ENCODE assay signal across 10 mouse cellular contexts in the genomic region with DNA sequence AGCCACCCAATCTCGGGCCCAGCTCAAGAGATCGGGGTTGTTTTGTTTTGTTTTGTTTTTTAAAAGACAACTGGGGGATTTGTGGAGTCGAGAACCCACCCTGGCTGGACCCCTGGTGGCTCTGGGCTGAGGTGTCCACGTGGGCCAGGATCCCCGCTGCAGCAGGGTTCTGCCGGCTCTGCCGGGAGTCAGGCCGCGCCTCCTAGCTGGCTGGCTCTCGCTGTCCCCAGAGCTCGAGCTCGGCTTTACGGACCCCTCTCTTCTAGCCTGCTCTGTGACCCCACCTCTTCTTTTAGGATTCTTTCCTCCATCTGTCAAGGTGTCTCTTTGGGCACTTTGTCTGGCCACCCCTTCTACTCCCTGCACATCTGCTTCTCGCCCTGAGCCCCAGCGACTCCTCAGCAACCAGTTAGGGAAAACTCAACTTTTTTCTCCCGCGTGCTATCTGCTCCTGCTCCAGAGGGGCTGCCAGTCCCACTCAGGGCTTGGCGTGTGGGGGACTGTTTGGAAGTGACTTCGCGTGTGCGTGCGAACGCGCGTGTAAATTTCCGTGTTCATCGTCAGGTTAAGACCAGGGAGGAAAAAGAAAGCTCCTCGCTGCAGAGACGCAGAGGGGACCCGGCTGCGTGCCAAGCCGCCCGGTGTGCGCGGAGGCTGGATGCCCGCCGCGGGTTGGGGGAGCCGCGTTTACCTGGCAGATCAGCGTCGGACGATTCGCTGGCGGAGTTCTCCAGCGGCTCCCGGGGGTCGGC. TPM values are rescaled to one million over a fixed set of nuclear protein-coding genes. Genes with fewer than 3 reads are reported as not detected.
DNase-seq lines count a peak whose midpoint lies in the region; ATAC-seq lines count a peak whose summit lies in the region.
"Had no signal": no experiment of that assay in that cellular context is flagged by ENCODE, and none has a peak within 500 bp of the region (broad histone marks: within the 10 kb centered on the region; RNA-seq: fewer than 3 reads in every experiment).

No protein-coding gene starts in this region.

- H3K9me3 ChIP-seq in embryonic facial prominence, embryonic 10.5 days = no peaks in the 10 kb centered on the region
- H3K9me3 ChIP-seq in hindbrain, embryonic 14.5 days (ENCODE audit: control insufficient read depth, low read length) = no peaks in the 10 kb centered on the region
- no peaks in the 10 kb centered on the region for H3K9me3 ChIP-seq in midbrain, embryonic 14.5 days (ENCODE audit: control insufficient read depth, low read length)

- H3K4me1 ChIP-seq in embryonic facial prominence, embryonic 10.5 days = peaks cover 45% of the 10 kb centered on the region
- H3K4me1 ChIP-seq in hindbrain, embryonic 14.5 days (replicated peaks; ENCODE audit: control insufficient read depth, insufficient read depth, low read length) = no peaks in the 10 kb centered on the region
- 0 out of 2 replicates have a peak, but pooled peaks cover 2% of the 10 kb centered on the region for H3K4me1 ChIP-seq in midbrain, embryonic 14.5 days (ENCODE audit: control insufficient read depth, insufficient read depth, low read length)

- peaks cover 13% of the 10 kb centered on the region; the same call in 1 of the 2 replicates for H3K36me3 ChIP-seq in embryonic facial prominence, embryonic 10.5 days (replicated peaks)
- no peaks in the 10 kb centered on the region for H3K36me3 ChIP-seq in hindbrain, embryonic 14.5 days (replicated peaks; ENCODE audit: control insufficient read depth, insufficient read depth)
- H3K36me3 ChIP-seq in midbrain, embryonic 14.5 days (ENCODE audit: control insufficient read depth, insufficient read depth, low read length) = no peaks in the 10 kb centered on the region

- H3K4me3 ChIP-seq in embryonic facial prominence, embryonic 10.5 days = peak overlapping the region; percentile 63
- 0 out of 2 replicates have a peak overlapping the region, but pooled peaks have one; percentile 1 for H3K4me3 ChIP-seq in hindbrain, embryonic 14.5 days (replicated peaks; ENCODE audit: low read length)
- H3K4me3 ChIP-seq in midbrain, embryonic 14.5 days (replicated peaks; ENCODE audit: low read depth, low read length) = no peak overlapping the region

- under 1% methylated on average over 48 of the region's 48 CpGs for WGBS in embryonic facial prominence, embryonic 10.5 days
- under 1% methylated on average over 48 of the region's 48 CpGs for WGBS in hindbrain, embryonic 14.5 days
- under 1% methylated on average over 48 of the region's 48 CpGs for WGBS in midbrain, embryonic 14.5 days

- H3K27ac ChIP-seq in embryonic facial prominence, embryonic 10.5 days (replicated peaks) = peak overlapping the region; percentile 89
- no peak overlapping the region for H3K27ac ChIP-seq in hindbrain, embryonic 14.5 days
- no peak overlapping the region for H3K27ac ChIP-seq in midbrain, embryonic 14.5 days (replicated peaks; ENCODE audit: low read depth, low read length)
- H3K27ac ChIP-seq: macrophage had no signal

- H3K27me3 ChIP-seq in embryonic facial prominence, embryonic 10.5 days (replicated peaks; ENCODE audit: low read depth, poor library complexity, severe bottlenecking) = peaks cover 98% of the 10 kb centered on the region
- peaks cover 82% of the 10 kb centered on the region for H3K27me3 ChIP-seq in hindbrain, embryonic 14.5 days (ENCODE audit: control insufficient read depth, insufficient read depth, low read length)
- peaks cover 88% of the 10 kb centered on the region for H3K27me3 ChIP-seq in midbrain, embryonic 14.5 days (ENCODE audit: control insufficient read depth, insufficient read depth, low read length)

- 0 out of 2 replicates have a peak overlapping the region, but pooled peaks have one; percentile 11 for H3K4me2 ChIP-seq in hindbrain, embryonic 14.5 days (replicated peaks)
- H3K4me2 ChIP-seq in midbrain, embryonic 14.5 days (ENCODE audit: low read length) = peak overlapping the region; percentile 31; the same call in 1 of the 2 replicates

- DNase-seq in heart, adult 11 months = peak; percentile 85
- no peak for DNase-seq in heart, adult 18-20 months
- peak; percentile 78 for DNase-seq in embryonic facial prominence, embryonic 10.5 days (ENCODE audit: low spot score)
- DNase-seq in hindbrain, embryonic 14.5 days (ENCODE audit: low spot score) = no peak
- DNase-seq in midbrain, embryonic 14.5 days = peak; percentile 53
- no peak for DNase-seq in spleen, postnatal 4 days (ENCODE audit: low spot score in 2 of 2)
- no peak for DNase-seq in testis, postnatal 10 days (ENCODE audit: low spot score)

- H3K9ac ChIP-seq in hindbrain, embryonic 14.5 days = no peak overlapping the region
- H3K9ac ChIP-seq in midbrain, embryonic 14.5 days (replicated peaks; ENCODE audit: low read length) = no peak overlapping the region

- no peak for ATAC-seq in hindbrain, embryonic 14.5 days (ENCODE audit: low FRiP score)
- no peak for ATAC-seq in midbrain, embryonic 14.5 days (ENCODE audit: low FRiP score, low TSS enrichment)
- ATAC-seq in CD4-positive, CD25-positive, alpha-beta regulatory T cell, adult 4 months = no peak

RNA-seq across cellular contexts. Expression of a gene that starts 5.7 kb away (rescaled TPM):
- total RNA-seq in heart, adult 18-20 months (2021) = not detected
- 44.2 and 52.9 TPM in 2 replicates for polyA plus RNA-seq in embryonic facial prominence, embryonic 10.5 days (2016; fragmentation: Nextera tagmentation; extraction: Ambion mirVana)
- polyA plus RNA-seq in hindbrain, embryonic 14.5 days (2014; fragmentation: Nextera tagmentation; extraction: Ambion mirVana) = not detected in 2 replicates
- 3.2 and 3.3 TPM in 2 replicates for polyA plus RNA-seq in midbrain, embryonic 14.5 days (2014; fragmentation: Nextera tagmentation; extraction: Ambion mirVana)
- polyA plus RNA-seq in CD4-positive, CD25-positive, alpha-beta regulatory T cell, adult 4 months (2017; shearing (Covaris generic)) = not detected
- total RNA-seq: common myeloid progenitor, adult 5-6 weeks had no signal
- polyA plus RNA-seq: macrophage had no signal

RNA-seq across cellular contexts. Expression of a gene that starts 45.9 kb away (rescaled TPM):
- under 1 TPM; 0.20 to 0.21 TPM for total RNA-seq in heart, adult 18-20 months (2021)
- polyA plus RNA-seq in embryonic facial prominence, embryonic 10.5 days (2016; fragmentation: Nextera tagmentation; extraction: Ambion mirVana) = not detected in 2 replicates
- polyA plus RNA-seq in hindbrain, embryonic 14.5 days (2014; fragmentation: Nextera tagmentation; extraction: Ambion mirVana) = 0.21 TPM in 1 of 2 replicates, not detected in the other
- polyA plus RNA-seq in midbrain, embryonic 14.5 days (2014; fragmentation: Nextera tagmentation; extraction: Ambion mirVana) = not detected in 2 replicates
- polyA plus RNA-seq in CD4-positive, CD25-positive, alpha-beta regulatory T cell, adult 4 months (2017; shearing (Covaris generic)) = under 1 TPM in 1 of 2 experiments, not detected in 1; 0.58 TPM
- total RNA-seq: common myeloid progenitor, adult 5-6 weeks had no signal
- polyA plus RNA-seq: macrophage had no signal

Comparison
In these comparisons a context has a peak if more than half of its experiments do, and no peak if none do; other contexts are left out.
1. DNase-seq: peak in heart, adult 11 months (single experiment), embryonic facial prominence, embryonic 10.5 days (single experiment) and midbrain, embryonic 14.5 days (single experiment); none in heart, adult 18-20 months (0 of 2), hindbrain, embryonic 14.5 days (single experiment), spleen, postnatal 4 days (0 of 2) and testis, postnatal 10 days (single experiment).
2. RNA of a gene that starts 5.7 kb away (polyA plus RNA-seq): 44.2 to 52.9 TPM in embryonic facial prominence, embryonic 10.5 days; 3.2 to 3.3 TPM in midbrain, embryonic 14.5 days, not detected in hindbrain, embryonic 14.5 days and not detected in CD4-positive, CD25-positive, alpha-beta regulatory T cell, adult 4 months; every median in the first group is over 10 times any median in the second.